Mouse (Mus musculus) induced T-regulatory cell, adult 2 months (primary cell): Measurements from ENCODE around the gene Rnf186.
A peak's percentile ranks its signal among the peaks of the same experiment; 100 is the strongest.
"Not testable (repeated sequence)": the region's sequence is repeated elsewhere in the genome, so short reads cannot be mapped to it uniquely, and the experiment has no call there.

Experiments
- DNase-seq: peaks from one replicate; pipeline ENCODE4 v3.0.0-alpha.2; 2012; ENCODE audit warnings: low read depth

Gene Rnf186

GRCm38 (mm10) chr4:138972139-138972826 lies 5.4 kb downstream of the Rnf186 start:
- peak; percentile 77 for DNase-seq

GRCm38 (mm10) chr4:138972827-138973718 lies 6.2 kb downstream of the Rnf186 start, which contains the start of gene Tmco4:
Gene Tmco4 (plus strand): TSS chr4:138972888.
- DNase-seq: peak; percentile 94

GRCm38 (mm10) chr4:138973719-138974115 lies 6.8 kb downstream of the Rnf186 start:
- DNase-seq: no peak

GRCm38 (mm10) chr4:138974540-138974939 lies 7.6 kb downstream of the Rnf186 start:
- not testable (repeated sequence) for DNase-seq

GRCm38 (mm10) chr4:138975194-138975593 lies 8.3 kb downstream of the Rnf186 start:
- DNase-seq: peak; percentile 41

GRCm38 (mm10) chr4:138976046-138976445 lies 9.1 kb downstream of the Rnf186 start:
- DNase-seq: no peak

GRCm38 (mm10) chr4:138980021-138980420 lies 13.1 kb downstream of the Rnf186 start:
- no peak for DNase-seq

GRCm38 (mm10) chr4:138980771-138981420 lies 14.0 kb downstream of the Rnf186 start:
- DNase-seq: no peak

- no peak for DNase-seq
Observed at GRCm38 (mm10) chr4:138983422-138983821, 16.5 kb downstream of the Rnf186 start.

GRCm38 (mm10) chr4:138984744-138985143 lies 17.8 kb downstream of the Rnf186 start:
- peak; percentile 22 for DNase-seq

GRCm38 (mm10) chr4:138986280-138986679 lies 19.4 kb downstream of the Rnf186 start:
- no peak for DNase-seq

GRCm38 (mm10) chr4:138994389-138994788 lies 27.5 kb downstream of the Rnf186 start:
- DNase-seq: no peak

- peak; percentile 71 for DNase-seq
Observed at GRCm38 (mm10) chr4:138996410-138996809, 29.5 kb downstream of the Rnf186 start.

- DNase-seq: peak; percentile 62
Observed at GRCm38 (mm10) chr4:138997121-138997520, 30.2 kb downstream of the Rnf186 start.

- DNase-seq: no peak
Observed at GRCm38 (mm10) chr4:138998611-138999010, 31.7 kb downstream of the Rnf186 start.

- no peak for DNase-seq
Observed at GRCm38 (mm10) chr4:139001026-139001425, 34.1 kb downstream of the Rnf186 start.

- no peak for DNase-seq
Observed at GRCm38 (mm10) chr4:139001433-139001832, 34.5 kb downstream of the Rnf186 start.

- DNase-seq: no peak
Observed at GRCm38 (mm10) chr4:139004067-139004466, 37.2 kb downstream of the Rnf186 start.

- no peak for DNase-seq
Observed at GRCm38 (mm10) chr4:139005214-139005613, 38.3 kb downstream of the Rnf186 start.

GRCm38 (mm10) chr4:139007353-139007752 lies 40.4 kb downstream of the Rnf186 start:
- DNase-seq: no peak

GRCm38 (mm10) chr4:139007981-139008536 lies 41.1 kb downstream of the Rnf186 start:
- DNase-seq: no peak

- DNase-seq: no peak
Observed at GRCm38 (mm10) chr4:139011201-139011702, 44.3 kb downstream of the Rnf186 start.
